Mouse (Mus musculus) G1E-ER4 (cell line): ENCODE data around the gene Fgd3. TPM values are rescaled to one million over a fixed set of nuclear protein-coding genes. Genes with fewer than 3 reads are reported as not detected.

Experiments used
- GATA1 ChIP-seq: IDR thresholded peaks from one replicate; pipeline ENCODE4 v1.8.0; 2012; ENCODE audit warnings: low read length, inconsistent platforms
- polyA plus RNA-seq: library from polyadenylated mRNA; stranded (reverse); fragments of >175 nt; gene quantifications from 2 replicates; pipeline ENCODE4 v1.2.3, GENCODE M21; 2012

Gene Fgd3
- polyA plus RNA-seq: 2.1 TPM in 2 replicates

GRCm38 (mm10) chr13:49320040-49320439, at the start of gene Fgd3:
Gene Fgd3 (minus strand): TSS chr13:49320311.
- TF ChIP-seq GATA1: no peak

- no peak for TF ChIP-seq GATA1
Observed at GRCm38 (mm10) chr13:49369404-49369803, 49.3 kb upstream of the Fgd3 start.

- TF ChIP-seq GATA1: no peak
Observed at GRCm38 (mm10) chr13:49367657-49368440, 47.7 kb upstream of the Fgd3 start.

GRCm38 (mm10) chr13:49364716-49365115, 44.6 kb upstream of the Fgd3 start:
- no peak for TF ChIP-seq GATA1

- no peak for TF ChIP-seq GATA1
Observed at GRCm38 (mm10) chr13:49362804-49363203, 42.7 kb upstream of the Fgd3 start.

- no peak for TF ChIP-seq GATA1
Observed at GRCm38 (mm10) chr13:49362364-49362763, 42.3 kb upstream of the Fgd3 start.

- TF ChIP-seq GATA1: no peak
Observed at GRCm38 (mm10) chr13:49360906-49361406, 40.8 kb upstream of the Fgd3 start.

- TF ChIP-seq GATA1: no peak
Observed at GRCm38 (mm10) chr13:49358184-49358583, 38.1 kb upstream of the Fgd3 start.

- no peak for TF ChIP-seq GATA1
Observed at GRCm38 (mm10) chr13:49357367-49358026, 37.4 kb upstream of the Fgd3 start.

- TF ChIP-seq GATA1: no peak
Observed at GRCm38 (mm10) chr13:49356090-49356489, 36.0 kb upstream of the Fgd3 start.

- no peak for TF ChIP-seq GATA1
Observed at GRCm38 (mm10) chr13:49355461-49356061, 35.5 kb upstream of the Fgd3 start.

- no peak for TF ChIP-seq GATA1
Observed at GRCm38 (mm10) chr13:49353991-49354507, 33.9 kb upstream of the Fgd3 start.

GRCm38 (mm10) chr13:49353422-49353821, 33.3 kb upstream of the Fgd3 start:
- TF ChIP-seq GATA1: no peak

GRCm38 (mm10) chr13:49352581-49353159, 32.6 kb upstream of the Fgd3 start:
- no peak for TF ChIP-seq GATA1

- no peak for TF ChIP-seq GATA1
Observed at GRCm38 (mm10) chr13:49349836-49350505, 29.9 kb upstream of the Fgd3 start.

- TF ChIP-seq GATA1: no peak
Observed at GRCm38 (mm10) chr13:49349335-49349734, 29.2 kb upstream of the Fgd3 start.
